In genomic region chr2:18694611-18694950, GRCm38 (mm10) we compare ENCODE assay signal across 8 mouse cellular contexts. TPM values are rescaled to one million over a fixed set of nuclear protein-coding genes. Genes with fewer than 3 reads are reported as not detected.
A peak's percentile ranks its signal among the peaks of the same experiment; 100 is the strongest.
DNase-seq lines count a peak whose midpoint lies in the region; ATAC-seq and TF ChIP-seq lines count a peak whose summit lies in the region.

No protein-coding gene starts in this region.

- no peak for TF ChIP-seq CTCF in gastrocnemius, adult 2 months (IDR thresholded peaks at IDR 0.05)

- peaks cover 96% of the 10 kb centered on the region for H3K27me3 ChIP-seq in forebrain, embryonic 10.5 days (ENCODE audit: poor library complexity, severe bottlenecking)
- H3K27me3 ChIP-seq in liver, embryonic 13.5 days = peaks cover 93% of the 10 kb centered on the region

- WGBS in forebrain, embryonic 10.5 days = 0% methylated on average over 20 of the region's 20 CpGs
- WGBS in liver, embryonic 13.5 days (ENCODE audit: insufficient replicate concordance) = under 1% methylated on average over 20 of the region's 20 CpGs

- no peaks in the 10 kb centered on the region for H3K36me3 ChIP-seq in forebrain, embryonic 10.5 days (replicated peaks)
- H3K36me3 ChIP-seq in liver, embryonic 13.5 days = no peaks in the 10 kb centered on the region

- peak overlapping the region; percentile 75 for H3K4me3 ChIP-seq in gastrocnemius, adult 2 months
- H3K4me3 ChIP-seq in forebrain, embryonic 10.5 days = peak overlapping the region; percentile 67
- peak overlapping the region; percentile 65 for H3K4me3 ChIP-seq in liver, embryonic 13.5 days (replicated peaks)

- peak overlapping the region; percentile 85 for H3K4me2 ChIP-seq in liver, embryonic 13.5 days

- peak overlapping the region; percentile 64 for H3K9ac ChIP-seq in liver, embryonic 13.5 days

- H3K4me1 ChIP-seq in forebrain, embryonic 10.5 days = peaks cover 38% of the 10 kb centered on the region
- H3K4me1 ChIP-seq in liver, embryonic 13.5 days (replicated peaks) = peaks cover 22% of the 10 kb centered on the region

- H3K27ac ChIP-seq in gastrocnemius, adult 2 months = peak overlapping the region; percentile 96
- H3K27ac ChIP-seq in forebrain, embryonic 10.5 days = peak overlapping the region; percentile 87
- H3K27ac ChIP-seq in liver, embryonic 13.5 days = no peak overlapping the region

- no peak for ATAC-seq in liver, embryonic 13.5 days (ENCODE audit: low read depth)

- DNase-seq in gastrocnemius, adult 2 months = no peak
- DNase-seq in gastrocnemius, postnatal 25 days = no peak
- DNase-seq in 3T3-L1 (ENCODE audit: low read depth, low spot score) = peak; percentile 49
- DNase-seq in forebrain, embryonic 10.5 days (ENCODE audit: extremely low spot score, low spot score) = peak; percentile 74
- no peak for DNase-seq in liver, embryonic 13.5 days
- DNase-seq in right cerebral cortex, postnatal 14 days = no peak
- DNase-seq in left cerebral cortex, adult 9 months (ENCODE audit: low spot score in 2 of 2) = no peak
- no peak for DNase-seq in yolk sac, embryonic 10.5 days (ENCODE audit: low spot score)

- H3K9me3 ChIP-seq in forebrain, embryonic 10.5 days = no peaks in the 10 kb centered on the region
- no peaks in the 10 kb centered on the region for H3K9me3 ChIP-seq in liver, embryonic 13.5 days (replicated peaks)

- intact Hi-C loops in gastrocnemius, adult 2 months (cut with DNase I) = loop anchor here (10.0 kb wide), 1 partner anchor 670 kb away; no protein-coding TSS in a partner anchor

RNA-seq across cellular contexts. Expression of gene Spag6, which starts 0.7 kb away (rescaled TPM):
- 1 to 10 TPM; 1.2 to 1.5 TPM for total RNA-seq in gastrocnemius, adult 2 months (2021)
- total RNA-seq in gastrocnemius, postnatal 25 days (2021) = under 1 TPM in 1 of 2 experiments, not detected in 1; 0.36 TPM
- polyA plus RNA-seq in forebrain, embryonic 10.5 days (2016; fragmentation: Nextera tagmentation; extraction: Ambion mirVana) = not detected in 2 replicates
- not detected in 2 replicates for polyA plus RNA-seq in liver, embryonic 13.5 days (2015; fragmentation: Nextera tagmentation; extraction: Ambion mirVana)

RNA-seq across cellular contexts. Expression of gene Bmi1, which starts 17.8 kb away (rescaled TPM):
- 10 to 100 TPM; 48.2 to 53.5 TPM for total RNA-seq in gastrocnemius, adult 2 months (2021)
- 10 to 100 TPM; 29.9 to 42.7 TPM for total RNA-seq in gastrocnemius, postnatal 25 days (2021)
- 25.9 and 28.3 TPM in 2 replicates for polyA plus RNA-seq in forebrain, embryonic 10.5 days (2016; fragmentation: Nextera tagmentation; extraction: Ambion mirVana)
- 4.6 and 7.6 TPM in 2 replicates for polyA plus RNA-seq in liver, embryonic 13.5 days (2015; fragmentation: Nextera tagmentation; extraction: Ambion mirVana)

RNA-seq across cellular contexts. Expression of gene Commd3, which starts 22.4 kb away (rescaled TPM):
- total RNA-seq in gastrocnemius, adult 2 months (2021) = 100 to 1,000 TPM in 1 of 2 experiments, 10 to 100 TPM in 1; 83.3 to 100 TPM
- 10 to 100 TPM; 89.2 to 91.5 TPM for total RNA-seq in gastrocnemius, postnatal 25 days (2021)
- polyA plus RNA-seq in forebrain, embryonic 10.5 days (2016; fragmentation: Nextera tagmentation; extraction: Ambion mirVana) = 87.4 and 90.9 TPM in 2 replicates
- polyA plus RNA-seq in liver, embryonic 13.5 days (2015; fragmentation: Nextera tagmentation; extraction: Ambion mirVana) = 103 and 115 TPM in 2 replicates

Comparison
In these comparisons a context has a peak if more than half of its experiments do, and no peak if none do; other contexts are left out.
1. DNase-seq: peak in 3T3-L1 (single experiment) and forebrain, embryonic 10.5 days (single experiment); none in gastrocnemius, adult 2 months (single experiment), gastrocnemius, postnatal 25 days (single experiment), liver, embryonic 13.5 days (single experiment), right cerebral cortex, postnatal 14 days (single experiment), left cerebral cortex, adult 9 months (0 of 2) and yolk sac, embryonic 10.5 days (single experiment).
2. Peak in every context shown above with its lines, with median percentiles within 50 percentile points of each other: H3K4me3 ChIP-seq.